Comparison of ENCODE assay signal across 8 mouse cellular contexts in genomic region chr2:38823406-38823805, GRCm38 (mm10).
DNase-seq lines count a peak whose midpoint lies in the region; ATAC-seq and TF ChIP-seq lines count a peak whose summit lies in the region.

No protein-coding gene starts in this region.

- peak overlapping the region; percentile 50 for H3K4me3 ChIP-seq in lung, adult 2 months (replicated peaks; ENCODE audit: extremely low read depth, low read depth, low read length)
- peak overlapping the region; percentile 68 for H3K4me3 ChIP-seq in embryonic facial prominence, embryonic 12.5 days
- peak overlapping the region; percentile 92 for H3K4me3 ChIP-seq in megakaryocyte, embryonic 14.5 days (replicated peaks)

- peak overlapping the region; percentile 85 for H3K9ac ChIP-seq in embryonic facial prominence, embryonic 12.5 days

- TF ChIP-seq POLR2A in lung, adult 2 months (IDR thresholded peaks at IDR 0.05; ENCODE audit: borderline replicate concordance, extremely low read depth, low read depth, low read length): no peak

- no peaks in the 10 kb centered on the region for H3K27me3 ChIP-seq in embryonic facial prominence, embryonic 12.5 days
- H3K27me3 ChIP-seq in megakaryocyte, embryonic 14.5 days (replicated peaks): no peaks in the 10 kb centered on the region

- no peak for DNase-seq in lung, adult 2 months
- DNase-seq in lung, adult 18-20 months: no peak
- DNase-seq in hindlimb bud, embryonic 11.5 days (ENCODE audit: extremely low spot score, low read depth, low spot score): peak; percentile 57
- no peak for DNase-seq in spleen, adult 12 weeks (ENCODE audit: low spot score)
- DNase-seq in frontal cortex, postnatal 36 days (ENCODE audit: low spot score in 2 of 2): no peak
- DNase-seq in natural killer cell, adult 2 months (ENCODE audit: low spot score in 2 of 2): no peak

- 3% methylated on average over 8 of the region's 8 CpGs for WGBS in lung, adult 2 months
- WGBS in embryonic facial prominence, embryonic 12.5 days: 6% methylated on average over 8 of the region's 8 CpGs

- H3K9me3 ChIP-seq in embryonic facial prominence, embryonic 12.5 days: no peaks in the 10 kb centered on the region
- no peaks in the 10 kb centered on the region for H3K9me3 ChIP-seq in megakaryocyte, embryonic 14.5 days

- ATAC-seq in embryonic facial prominence, embryonic 12.5 days (ENCODE audit: insufficient number of reproducible peaks, insufficient read depth, low FRiP score, low TSS enrichment): no peak

- H3K27ac ChIP-seq in embryonic facial prominence, embryonic 12.5 days: peak overlapping the region; percentile 99

- no peaks in the 10 kb centered on the region for H3K36me3 ChIP-seq in embryonic facial prominence, embryonic 12.5 days
- H3K36me3 ChIP-seq in megakaryocyte, embryonic 14.5 days (replicated peaks; ENCODE audit: low read length): no peaks in the 10 kb centered on the region

- no peak for TF ChIP-seq CTCF in lung, adult 2 months (IDR thresholded peaks at IDR 0.05; ENCODE audit: insufficient read depth, low read length)

- H3K4me2 ChIP-seq in embryonic facial prominence, embryonic 12.5 days (replicated peaks): peak overlapping the region; percentile 50

- peaks cover 3% of the 10 kb centered on the region for H3K4me1 ChIP-seq in lung, adult 2 months (ENCODE audit: control insufficient read depth, insufficient read depth, low read length)
- 0 out of 2 replicates have a peak, but pooled peaks cover 12% of the 10 kb centered on the region for H3K4me1 ChIP-seq in embryonic facial prominence, embryonic 12.5 days
- H3K4me1 ChIP-seq in megakaryocyte, embryonic 14.5 days: peaks cover 22% of the 10 kb centered on the region
